Comparison of ENCODE assay signal across 20 mouse cellular contexts in the genomic region with DNA sequence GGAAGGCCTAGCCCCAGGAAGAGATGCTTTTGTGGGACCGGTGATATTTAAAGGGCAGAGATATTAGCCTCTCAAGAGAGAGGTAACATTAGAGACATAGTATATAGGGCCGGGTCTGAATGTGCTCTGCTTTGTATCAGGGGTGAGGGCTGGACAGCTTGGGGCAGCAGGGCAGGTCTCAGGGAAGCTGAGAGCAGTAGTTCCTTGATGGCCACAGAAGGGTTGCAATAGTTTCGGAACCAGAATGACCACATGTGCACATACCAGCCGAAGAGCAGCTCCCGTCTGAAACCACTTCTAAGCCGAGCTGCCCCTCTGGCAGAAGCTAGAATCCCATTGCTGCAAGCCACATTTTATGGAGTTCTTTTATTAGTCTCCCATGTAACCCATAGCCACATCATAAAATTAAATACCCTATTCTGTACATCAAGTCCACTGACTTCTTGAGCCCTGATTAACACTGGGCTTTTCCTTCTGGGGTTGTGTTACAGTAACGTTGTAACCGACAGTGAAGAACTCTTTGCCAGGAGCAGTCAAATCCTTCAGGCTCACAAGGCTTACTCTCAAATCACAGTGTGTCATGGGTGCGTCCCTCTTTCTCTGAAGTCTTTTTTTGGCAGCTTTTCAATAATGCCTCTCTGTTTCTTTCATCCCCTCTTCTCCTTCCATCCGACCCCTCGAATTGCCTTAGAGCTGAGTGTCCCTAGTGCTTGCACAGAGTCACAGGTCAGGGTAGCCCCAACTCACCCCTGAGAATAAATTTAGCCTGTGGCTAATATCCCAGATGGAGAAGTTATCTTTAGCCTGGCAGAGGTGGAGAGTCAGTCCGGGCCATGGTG.
A peak's percentile ranks its signal among the peaks of the same experiment; 100 is the strongest.
DNase-seq lines count a peak whose midpoint lies in the region; ATAC-seq lines count a peak whose summit lies in the region.
"Had no signal": no experiment of that assay in that cellular context is flagged by ENCODE, and none has a peak within 500 bp of the region (broad histone marks: within the 10 kb centered on the region; RNA-seq: fewer than 3 reads in every experiment).

No protein-coding gene starts in this region.

- peak; percentile 68 for DNase-seq in gastrocnemius, adult 18-20 months (ENCODE audit: low spot score)
- no peak for DNase-seq in gastrocnemius, postnatal 14 days
- peak; percentile 46 for DNase-seq in heart, adult 8-10 months (ENCODE audit: low spot score)
- DNase-seq in heart, postnatal 25 days (ENCODE audit: low spot score): no peak
- DNase-seq in limb, embryonic 10.5 days (ENCODE audit: low spot score): no peak
- DNase-seq in skeletal muscle tissue, adult 2 months (ENCODE audit: low read depth, low spot score): peak; percentile 74
- no peak for DNase-seq in cerebellum, postnatal 36 days
- DNase-seq: cerebellum, adult 9-11 months; layer of hippocampus, postnatal 36 days; lung, adult 2 months; right cerebral cortex, postnatal 25 days; thymus, adult 2 months had no signal

- WGBS in limb, embryonic 10.5 days: 63% methylated on average over 12 of the region's 12 CpGs
- 55% methylated on average over 12 of the region's 12 CpGs for WGBS in kidney, embryonic 16.5 days

- peak overlapping the region; percentile 57; the same call in 1 of the 2 replicates for H3K27ac ChIP-seq in limb, embryonic 10.5 days
- H3K27ac ChIP-seq in kidney, embryonic 16.5 days (ENCODE audit: low read length): no peak overlapping the region
- H3K27ac ChIP-seq: forebrain, embryonic 10.5 days; hindbrain, embryonic 13.5 days; kidney, embryonic 15.5 days; liver, embryonic 12.5 days had no signal

- intact Hi-C loops in gastrocnemius, postnatal 14 days (cut with DNase I; ENCODE audit: low total_unique reads): loop anchor here (5.0 to 10.0 kb wide), 3 partner anchors 38 to 205 kb away; partner anchors contain the start of gene Hes1
- intact Hi-C loops in heart, postnatal 25 days (cut with DNase I): loop anchor here (5.0 kb wide), 2 partner anchors 123 to 208 kb away; no protein-coding TSS in a partner anchor

- peaks cover 18% of the 10 kb centered on the region; the same call in 1 of the 2 replicates for H3K27me3 ChIP-seq in limb, embryonic 10.5 days (ENCODE audit: low read depth, poor library complexity, severe bottlenecking)
- peaks cover 2% of the 10 kb centered on the region; the same call in 1 of the 2 replicates for H3K27me3 ChIP-seq in kidney, embryonic 16.5 days (ENCODE audit: insufficient read depth, low read length)

- no peaks in the 10 kb centered on the region for H3K9me3 ChIP-seq in limb, embryonic 10.5 days (replicated peaks)
- H3K9me3 ChIP-seq in kidney, embryonic 16.5 days (ENCODE audit: low read length): no peaks in the 10 kb centered on the region
- H3K9me3 ChIP-seq: forebrain, embryonic 10.5 days; hindbrain, embryonic 13.5 days; kidney, embryonic 15.5 days; liver, embryonic 12.5 days had no signal

- H3K9ac ChIP-seq in kidney, embryonic 16.5 days (replicated peaks; ENCODE audit: low read length): no peak overlapping the region
- H3K9ac ChIP-seq: hindbrain, embryonic 13.5 days; kidney, embryonic 15.5 days; liver, embryonic 12.5 days had no signal

- no peaks in the 10 kb centered on the region for H3K36me3 ChIP-seq in limb, embryonic 10.5 days
- H3K36me3 ChIP-seq in kidney, embryonic 16.5 days (ENCODE audit: insufficient read depth, low read length): no peaks in the 10 kb centered on the region
- H3K36me3 ChIP-seq: forebrain, embryonic 10.5 days; hindbrain, embryonic 13.5 days; kidney, embryonic 15.5 days; liver, embryonic 12.5 days had no signal

- no peak overlapping the region; the same call in 1 of the 2 replicates for H3K4me3 ChIP-seq in limb, embryonic 10.5 days
- H3K4me3 ChIP-seq in kidney, embryonic 16.5 days (ENCODE audit: low read length): no peak overlapping the region
- H3K4me3 ChIP-seq: forebrain, embryonic 10.5 days; hindbrain, embryonic 13.5 days; kidney, embryonic 15.5 days; liver, embryonic 12.5 days had no signal

- no peak for ATAC-seq in kidney, embryonic 16.5 days (ENCODE audit: low FRiP score, low TSS enrichment)
- ATAC-seq: CD4-positive, CD25-positive, alpha-beta regulatory T cell, adult 4 months; inflammation-experienced regulatory T-cells, adult 6 months; liver, embryonic 12.5 days; midbrain, embryonic 16.5 days had no signal

- peaks cover 39% of the 10 kb centered on the region for H3K4me1 ChIP-seq in limb, embryonic 10.5 days
- peaks cover 8% of the 10 kb centered on the region for H3K4me1 ChIP-seq in kidney, embryonic 16.5 days (ENCODE audit: insufficient read depth, low read length)
- H3K4me1 ChIP-seq: hindbrain, embryonic 13.5 days had no signal

- H3K4me2 ChIP-seq in kidney, embryonic 16.5 days (replicated peaks; ENCODE audit: low read depth, low read length): no peak overlapping the region
- H3K4me2 ChIP-seq: hindbrain, embryonic 13.5 days; kidney, embryonic 15.5 days; liver, embryonic 12.5 days had no signal

Comparison
In these comparisons a context has a peak if more than half of its experiments do, and no peak if none do; other contexts are left out.
1. DNase-seq: peak in gastrocnemius, adult 18-20 months (single experiment), heart, adult 8-10 months (single experiment) and skeletal muscle tissue, adult 2 months (single experiment); none in gastrocnemius, postnatal 14 days (single experiment), heart, postnatal 25 days (single experiment), limb, embryonic 10.5 days (single experiment) and cerebellum, postnatal 36 days (0 of 2).